Mouse (Mus musculus) liver (tissue): ENCODE results near the gene Piwil4.

Source experiments
- DNase-seq: peaks from one replicate; pipeline ENCODE4 v3.0.0-alpha.2; 2020; ENCODE audit warnings: mixed read lengths

Gene Piwil4

GRCm38 (mm10) chr9:14666071-14666470 is 74.5 kb downstream of the Piwil4 start:
- DNase-seq = no peak

DNA sequence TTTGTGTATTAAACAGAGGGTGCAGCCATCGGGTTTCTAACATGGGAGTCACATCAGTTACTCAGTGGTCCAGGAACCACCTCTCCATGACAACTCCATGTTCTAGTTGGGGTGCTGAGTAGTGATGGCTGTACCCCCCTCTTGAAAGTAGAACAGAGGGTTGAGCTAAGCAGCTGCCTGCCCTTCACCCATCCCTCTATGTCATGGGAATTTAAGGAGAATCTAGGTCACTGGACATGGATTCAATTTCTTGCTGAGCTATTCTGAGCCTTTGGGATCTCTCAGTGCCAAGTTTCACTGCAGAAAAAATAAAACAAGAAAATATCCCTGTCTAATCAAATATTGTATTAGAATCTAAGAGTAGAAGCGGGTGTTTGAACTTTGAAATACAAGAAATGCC is 76.9 kb downstream of the Piwil4 start:
- no peak for DNase-seq

- no peak for DNase-seq
Observed at GRCm38 (mm10) chr9:14662876-14663275, 77.7 kb downstream of the Piwil4 start.

DNA sequence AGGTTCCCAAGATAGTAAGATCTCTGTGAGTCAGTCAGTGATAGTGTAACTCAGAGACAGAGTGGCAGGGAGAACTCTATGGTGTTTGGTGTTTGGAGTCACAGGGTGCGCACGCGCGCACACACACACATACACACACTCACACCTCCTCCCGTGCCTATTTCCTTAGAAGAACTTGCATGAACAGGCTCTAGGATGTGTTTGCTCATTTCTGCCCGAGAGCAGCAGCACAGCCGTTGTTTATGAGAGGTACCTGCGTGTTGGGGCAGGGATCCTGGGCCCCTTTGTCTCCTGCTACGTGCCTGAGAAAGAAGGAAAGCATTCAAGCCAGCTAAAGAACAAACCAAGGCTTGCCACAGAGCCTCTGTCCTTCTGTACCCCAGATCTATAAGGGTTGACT is 78.4 kb downstream of the Piwil4 start:
- no peak for DNase-seq

DNA sequence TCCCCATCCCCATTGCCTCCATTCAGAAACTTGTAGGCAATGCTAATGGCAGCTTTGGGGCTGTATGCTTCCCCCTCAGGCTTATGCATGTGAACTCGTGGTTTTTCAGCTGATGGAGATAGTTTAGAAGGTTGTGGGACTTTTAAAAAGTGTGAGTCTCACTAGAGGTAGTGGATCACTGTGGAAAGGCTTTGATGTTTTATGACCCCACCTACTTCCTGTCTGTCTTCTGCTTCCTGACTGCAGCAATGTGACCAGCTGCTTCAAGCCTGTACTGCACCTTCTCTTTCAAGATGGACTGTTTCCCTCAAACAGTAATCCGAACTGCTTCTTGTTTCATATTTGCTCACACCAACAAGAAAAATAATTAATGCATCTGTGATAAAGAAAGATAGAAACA is 82.6 kb downstream of the Piwil4 start:
- DNase-seq = no peak

DNA sequence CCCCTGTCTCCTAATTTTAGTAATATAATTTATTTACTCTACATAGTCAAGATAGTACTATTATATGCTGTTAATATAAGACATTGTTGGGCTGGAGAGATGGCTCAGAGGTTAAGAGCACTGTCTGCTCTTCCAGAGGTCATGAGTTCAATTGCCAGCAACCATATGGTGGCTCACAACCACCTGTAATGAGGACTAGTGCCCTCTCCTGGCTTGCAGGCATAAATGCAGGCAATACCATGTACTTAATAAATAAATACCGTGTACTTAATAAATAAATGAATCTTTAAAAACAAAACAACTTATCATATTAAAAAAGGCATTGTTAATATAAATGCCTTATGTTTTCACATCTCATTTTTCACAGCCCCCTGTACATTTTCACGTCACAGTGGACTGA is 86.5 kb downstream of the Piwil4 start:
- DNase-seq = no peak

- DNase-seq = no peak
Observed at GRCm38 (mm10) chr9:14652761-14653160, 87.8 kb downstream of the Piwil4 start.

- DNase-seq = no peak
Observed at GRCm38 (mm10) chr9:14647849-14648248, 92.7 kb downstream of the Piwil4 start.

GRCm38 (mm10) chr9:14646641-14647040 is 93.9 kb downstream of the Piwil4 start:
- DNase-seq = no peak
